Mouse (Mus musculus) embryonic facial prominence, embryonic 10.5 days (tissue): ENCODE results near the gene Rasgef1a. TPM values are rescaled to one million over a fixed set of nuclear protein-coding genes. Genes with fewer than 3 reads are reported as not detected.

Experiments
- DNase-seq: peaks from one replicate; pipeline ENCODE4 v3.0.0-alpha.2; 2017; ENCODE audit warnings: low spot score
- H3K27ac ChIP-seq: fragments of 300-500 bp; sonication (generic); replicated peaks from 2 replicates; pipeline ENCODE4 v1.5.1; 2016; ENCODE audit warnings: mild to moderate bottlenecking
- H3K27me3 ChIP-seq: fragments of 300-500 bp; sonication (generic); replicated peaks from 2 replicates; pipeline ENCODE4 v1.6.1; 2016; ENCODE audit warnings: low read depth, mild to moderate bottlenecking; ENCODE audit not compliant: poor library complexity, severe bottlenecking
- H3K36me3 ChIP-seq: fragments of 300-500 bp; sonication (generic); replicated peaks from 2 replicates; pipeline ENCODE4 v1.6.1; 2016; ENCODE audit warnings: mild to moderate bottlenecking, moderate library complexity
- H3K4me1 ChIP-seq: fragments of 300-500 bp; sonication (generic); 2 replicates; pipeline ENCODE4 v1.6.1; 2016
- H3K4me3 ChIP-seq: fragments of 300-500 bp; sonication (generic); 2 replicates; pipeline ENCODE4 v1.5.1; 2016; ENCODE audit warnings: mild to moderate bottlenecking, moderate library complexity
- H3K9me3 ChIP-seq: fragments of 300-500 bp; sonication (generic); 2 replicates; pipeline ENCODE4 v1.6.1; 2016; ENCODE audit warnings: mild to moderate bottlenecking
- WGBS: fragments of 180-500 bp; shearing (Covaris S2); methylation state at CpG from one replicate; pipeline ENCODE4 v1.1.7; 2016; 5-methylcytosine and 5-hydroxymethylcytosine counted together
- polyA plus RNA-seq: library from polyadenylated mRNA; unstranded; fragments of >200 nt; fragmentation: Nextera tagmentation; extraction: Ambion mirVana; gene quantifications from 2 replicates; pipeline ENCODE4 v1.2.1, GENCODE M21; 2016

Rasgef1a gene
- 0.06 and 0.13 TPM in 2 replicates for polyA plus RNA-seq

- no peak within 1 kb of the TSS for H3K27ac ChIP-seq
- no peak for DNase-seq
- WGBS = 13% methylated on average over 70 of the region's 70 CpGs
Observed at GRCm38 (mm10) chr6:118010756-118011615, at the start of gene Rasgef1a. Gene Rasgef1a (plus strand): TSS chr6:118011438.

GRCm38 (mm10) chr6:117963201-117963600, 48.0 kb upstream of the Rasgef1a start:
- Histone ChIP-seq H3K36me3 (no peaks in the 10 kb centered on the region), H3K4me3 (no peak overlapping the region), H3K9me3 (no peaks in the 10 kb centered on the region), H3K4me1 (0 out of 2 replicates have a peak, but pooled peaks cover 5% of the 10 kb centered on the region), H3K27me3 (no peaks in the 10 kb centered on the region), H3K27ac (no peak overlapping the region)
- DNase-seq = no peak
- 83% methylated on average over 3 of the region's 3 CpGs for WGBS

More at GRCm38 (mm10) chr6:118010756-118011615, at the start of gene Rasgef1a:
- H3K4me1 ChIP-seq = peaks cover 8% of the 10 kb centered on the region
- H3K27me3 ChIP-seq = peaks cover 73% of the 10 kb centered on the region
- H3K36me3 ChIP-seq = no peaks in the 10 kb centered on the region
- H3K9me3 ChIP-seq = no peaks in the 10 kb centered on the region
- peak within 1 kb of the TSS; percentile 57 for H3K4me3 ChIP-seq

GRCm38 (mm10) chr6:117966729-117967128, 44.5 kb upstream of the Rasgef1a start:
- no peaks in the 10 kb centered on the region for H3K9me3 ChIP-seq
- 50% methylated on average over 9 of the region's 9 CpGs for WGBS
- H3K36me3 ChIP-seq = no peaks in the 10 kb centered on the region
- H3K27ac ChIP-seq = no peak overlapping the region
- H3K27me3 ChIP-seq = no peaks in the 10 kb centered on the region
- no peak overlapping the region for H3K4me3 ChIP-seq
- H3K4me1 ChIP-seq = 0 out of 2 replicates have a peak, but pooled peaks cover 5% of the 10 kb centered on the region
- no peak for DNase-seq

- H3K4me3 ChIP-seq = no peak overlapping the region
- 60% methylated on average over 5 of the region's 5 CpGs for WGBS
- no peaks in the 10 kb centered on the region for H3K9me3 ChIP-seq
- H3K4me1 ChIP-seq = no peaks in the 10 kb centered on the region; the same call in 1 of the 2 replicates
- no peak overlapping the region for H3K27ac ChIP-seq
- no peaks in the 10 kb centered on the region for H3K36me3 ChIP-seq
- no peak for DNase-seq
- H3K27me3 ChIP-seq = no peaks in the 10 kb centered on the region
Observed at GRCm38 (mm10) chr6:117987173-117987572, 24.1 kb upstream of the Rasgef1a start.

GRCm38 (mm10) chr6:117989209-117989608, 22.0 kb upstream of the Rasgef1a start:
- DNase-seq = no peak
- Histone ChIP-seq H3K27me3 (no peaks in the 10 kb centered on the region), H3K27ac (no peak overlapping the region)

GRCm38 (mm10) chr6:117990649-117991048, 20.6 kb upstream of the Rasgef1a start:
- no peaks in the 10 kb centered on the region for H3K36me3 ChIP-seq
- no peaks in the 10 kb centered on the region for H3K27me3 ChIP-seq
- peaks cover 2% of the 10 kb centered on the region; the same call in 1 of the 2 replicates for H3K4me1 ChIP-seq
- no peak overlapping the region for H3K4me3 ChIP-seq
- H3K27ac ChIP-seq = no peak overlapping the region
- WGBS = 81% methylated on average over 8 of the region's 8 CpGs
- no peak for DNase-seq
- H3K9me3 ChIP-seq = no peaks in the 10 kb centered on the region

More at GRCm38 (mm10) chr6:117989209-117989608, 22.0 kb upstream of the Rasgef1a start:
- 87% methylated on average over 7 of the region's 7 CpGs for WGBS
- no peak overlapping the region for H3K4me3 ChIP-seq
- H3K36me3 ChIP-seq = no peaks in the 10 kb centered on the region
- no peaks in the 10 kb centered on the region for H3K9me3 ChIP-seq
- peaks cover 2% of the 10 kb centered on the region; the same call in 1 of the 2 replicates for H3K4me1 ChIP-seq

GRCm38 (mm10) chr6:117991297-117991696, 19.9 kb upstream of the Rasgef1a start:
- DNase-seq = no peak
- H3K27ac ChIP-seq = no peak overlapping the region
- H3K27me3 ChIP-seq = no peaks in the 10 kb centered on the region
- 86% methylated on average over 7 of the region's 7 CpGs for WGBS
- no peaks in the 10 kb centered on the region for H3K9me3 ChIP-seq
- peaks cover 2% of the 10 kb centered on the region; the same call in 1 of the 2 replicates for H3K4me1 ChIP-seq
- no peaks in the 10 kb centered on the region for H3K36me3 ChIP-seq
- H3K4me3 ChIP-seq = no peak overlapping the region

- no peak overlapping the region for H3K27ac ChIP-seq
- no peaks in the 10 kb centered on the region for H3K27me3 ChIP-seq
- no peak for DNase-seq
- 73% methylated on average over 8 of the region's 8 CpGs for WGBS
- no peaks in the 10 kb centered on the region for H3K9me3 ChIP-seq
- H3K4me1 ChIP-seq = peaks cover 2% of the 10 kb centered on the region; the same call in 1 of the 2 replicates
- H3K36me3 ChIP-seq = no peaks in the 10 kb centered on the region
- H3K4me3 ChIP-seq = no peak overlapping the region
Observed at GRCm38 (mm10) chr6:117991928-117992327, 19.3 kb upstream of the Rasgef1a start.

- H3K27me3 ChIP-seq = 0 out of 2 replicates have a peak, but pooled peaks cover 11% of the 10 kb centered on the region
- no peaks in the 10 kb centered on the region for H3K9me3 ChIP-seq
- H3K4me3 ChIP-seq = no peak overlapping the region
- no peak overlapping the region for H3K27ac ChIP-seq
- 50% methylated on average over 9 of the region's 9 CpGs for WGBS
- peak; percentile 31 for DNase-seq
- peaks cover 2% of the 10 kb centered on the region; the same call in 1 of the 2 replicates for H3K4me1 ChIP-seq
- no peaks in the 10 kb centered on the region for H3K36me3 ChIP-seq
Observed at GRCm38 (mm10) chr6:117995168-117995567, 16.1 kb upstream of the Rasgef1a start.

- 22% methylated on average over 3 of the region's 3 CpGs for WGBS
- no peaks in the 10 kb centered on the region for H3K4me1 ChIP-seq
- peak; percentile 63 for DNase-seq
Observed at GRCm38 (mm10) chr6:118001272-118001671, 10.0 kb upstream of the Rasgef1a start.

GRCm38 (mm10) chr6:118007302-118007701, 3.9 kb upstream of the Rasgef1a start:
- Histone ChIP-seq H3K27ac (no peak overlapping the region), H3K36me3 (no peaks in the 10 kb centered on the region), H3K27me3 (peaks cover 40% of the 10 kb centered on the region), H3K4me3 (no peak overlapping the region), H3K9me3 (no peaks in the 10 kb centered on the region), H3K4me1 (peaks cover 8% of the 10 kb centered on the region)
- DNase-seq = no peak
- WGBS = 54% methylated on average over 5 of the region's 5 CpGs

More at GRCm38 (mm10) chr6:118001272-118001671, 10.0 kb upstream of the Rasgef1a start:
- Histone ChIP-seq H3K27me3 (0 out of 2 replicates have a peak, but pooled peaks cover 11% of the 10 kb centered on the region), H3K27ac (no peak overlapping the region), H3K9me3 (no peaks in the 10 kb centered on the region), H3K4me3 (no peak overlapping the region), H3K36me3 (no peaks in the 10 kb centered on the region)

- Histone ChIP-seq H3K4me1 (peaks cover 8% of the 10 kb centered on the region), H3K27me3 (peaks cover 47% of the 10 kb centered on the region), H3K4me3 (no peak overlapping the region), H3K36me3 (no peaks in the 10 kb centered on the region), H3K27ac (no peak overlapping the region), H3K9me3 (no peaks in the 10 kb centered on the region)
- WGBS = 76% methylated on average over 4 of the region's 4 CpGs
- no peak for DNase-seq
Observed at GRCm38 (mm10) chr6:118007843-118008539, 3.2 kb upstream of the Rasgef1a start.
